Mouse (Mus musculus): ENCODE data around the gene Cdk15.
A peak's percentile ranks its signal among the peaks of the same experiment; 100 is the strongest.

- TF ChIP-seq CTCF (IDR thresholded peaks at IDR 0.05; ENCODE audit: low read depth, low read length) = peak; percentile 9
- TF ChIP-seq POLR2A (IDR thresholded peaks at IDR 0.05; ENCODE audit: insufficient read depth, low read length) = no peak
Measured at GRCm38 (mm10) chr1:59316386-59317051, 59.8 kb downstream of the Cdk15 start.
